Mouse (Mus musculus) midbrain, embryonic 15.5 days (tissue): ENCODE measurements around the gene Ggact. TPM values are rescaled to one million over a fixed set of nuclear protein-coding genes. Genes with fewer than 3 reads are reported as not detected.

ENCODE experiments used
- ATAC-seq: fragments of 200-750 bp; cut with Nextera tagmentation; replicated peaks from 2 replicates; pipeline ENCODE4 v1.8.0; 2017; ENCODE audit warnings: moderate TSS enrichment
- H3K27ac ChIP-seq: fragments of 300-500 bp; sonication (generic); 2 replicates; pipeline ENCODE4 v1.5.1; 2015; ENCODE audit warnings: mild to moderate bottlenecking, inconsistent platforms
- H3K27me3 ChIP-seq: fragments of 300-500 bp; sonication (generic); replicated peaks from 2 replicates; pipeline ENCODE4 v1.6.1; 2015; ENCODE audit warnings: inconsistent platforms
- H3K36me3 ChIP-seq: fragments of 300-500 bp; sonication (generic); replicated peaks from 2 replicates; pipeline ENCODE4 v1.6.1; 2015; ENCODE audit warnings: inconsistent platforms
- H3K4me1 ChIP-seq: fragments of 300-500 bp; sonication (generic); 2 replicates; pipeline ENCODE4 v1.6.1; 2015; ENCODE audit warnings: inconsistent platforms
- H3K4me2 ChIP-seq: fragments of 300-500 bp; sonication (generic); 2 replicates; pipeline ENCODE4 v1.6.1; 2015; ENCODE audit warnings: inconsistent platforms, mild to moderate bottlenecking, moderate library complexity
- H3K4me3 ChIP-seq: fragments of 300-500 bp; sonication (generic); 2 replicates; pipeline ENCODE4 v1.5.1; 2015; ENCODE audit warnings: mild to moderate bottlenecking, inconsistent platforms
- H3K9ac ChIP-seq: fragments of 300-500 bp; sonication (generic); 2 replicates; pipeline ENCODE4 v1.6.1; 2015; ENCODE audit warnings: mild to moderate bottlenecking, inconsistent platforms
- H3K9me3 ChIP-seq: fragments of 300-500 bp; sonication (generic); 2 replicates; pipeline ENCODE4 v1.6.1; 2016; ENCODE audit warnings: inconsistent platforms
- WGBS: fragments of 180-500 bp; shearing (Covaris S2); methylation state at CpG from one replicate; pipeline ENCODE4 v1.1.7; 2015; ENCODE audit warnings: mixed read lengths; 5-methylcytosine and 5-hydroxymethylcytosine counted together
- polyA plus RNA-seq: library from polyadenylated mRNA; unstranded; fragments of >200 nt; fragmentation: Nextera tagmentation; extraction: Ambion mirVana; gene quantifications from 2 replicates; pipeline ENCODE4 v1.2.1, GENCODE M21; 2015

Ggact gene
- polyA plus RNA-seq, 1 experiment from 2014 or later = 10.3 TPM

DNA sequence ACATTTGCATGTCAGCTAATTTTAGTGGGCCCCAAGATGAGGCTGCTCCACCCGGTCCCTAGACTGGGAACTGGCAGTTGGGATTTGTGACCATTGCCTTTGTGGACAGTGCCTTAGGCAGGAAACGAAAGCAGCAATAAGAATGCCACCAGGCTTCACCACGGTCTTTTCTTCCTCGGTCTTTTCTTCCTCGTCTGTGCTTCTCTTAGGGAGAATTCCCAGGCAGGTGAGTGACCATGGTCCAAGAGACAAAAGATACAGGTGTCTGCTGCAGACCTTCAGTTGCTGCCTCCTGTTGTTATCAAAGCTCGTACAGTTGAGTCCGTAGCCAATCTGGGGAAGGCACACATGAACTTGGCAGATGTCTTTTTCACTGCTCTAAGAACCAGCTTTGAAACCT, 33.3 kb downstream of the Ggact start:
- peaks cover 33% of the 10 kb centered on the region for H3K4me1 ChIP-seq
- no peak for ATAC-seq
- H3K27ac ChIP-seq = no peak overlapping the region
- no peaks in the 10 kb centered on the region for H3K36me3 ChIP-seq
- no peak overlapping the region for H3K9ac ChIP-seq
- H3K27me3 ChIP-seq = 0 out of 2 replicates have a peak, but pooled peaks cover 2% of the 10 kb centered on the region
- H3K4me2 ChIP-seq = no peak overlapping the region
- H3K4me3 ChIP-seq = no peak overlapping the region
- H3K9me3 ChIP-seq = no peaks in the 10 kb centered on the region
- WGBS = 74% methylated on average over 7 of the region's 7 CpGs

- H3K36me3 ChIP-seq = no peaks in the 10 kb centered on the region
- peaks cover 23% of the 10 kb centered on the region for H3K4me1 ChIP-seq
- H3K27me3 ChIP-seq = peaks cover 6% of the 10 kb centered on the region; the same call in 1 of the 2 replicates
- H3K4me3 ChIP-seq = no peak overlapping the region
- no peak overlapping the region for H3K4me2 ChIP-seq
- no peak overlapping the region for H3K27ac ChIP-seq
- ATAC-seq = no peak
- H3K9me3 ChIP-seq = no peaks in the 10 kb centered on the region
- 91% methylated on average over 3 of the region's 3 CpGs for WGBS
- no peak overlapping the region for H3K9ac ChIP-seq
Observed at GRCm38 (mm10) chr14:122877787-122878186, 35.8 kb downstream of the Ggact start.

GRCm38 (mm10) chr14:122876723-122877122, 36.8 kb downstream of the Ggact start:
- Histone ChIP-seq H3K4me2 (no peak overlapping the region), H3K9ac (no peak overlapping the region), H3K36me3 (no peaks in the 10 kb centered on the region), H3K4me3 (no peak overlapping the region), H3K4me1 (peaks cover 20% of the 10 kb centered on the region), H3K27ac (no peak overlapping the region), H3K27me3 (peaks cover 6% of the 10 kb centered on the region; the same call in 1 of the 2 replicates), H3K9me3 (no peaks in the 10 kb centered on the region)
- 67% methylated on average over 7 of the region's 7 CpGs for WGBS
- ATAC-seq = peak; percentile 29; the same call in 1 of the 2 replicates

DNA sequence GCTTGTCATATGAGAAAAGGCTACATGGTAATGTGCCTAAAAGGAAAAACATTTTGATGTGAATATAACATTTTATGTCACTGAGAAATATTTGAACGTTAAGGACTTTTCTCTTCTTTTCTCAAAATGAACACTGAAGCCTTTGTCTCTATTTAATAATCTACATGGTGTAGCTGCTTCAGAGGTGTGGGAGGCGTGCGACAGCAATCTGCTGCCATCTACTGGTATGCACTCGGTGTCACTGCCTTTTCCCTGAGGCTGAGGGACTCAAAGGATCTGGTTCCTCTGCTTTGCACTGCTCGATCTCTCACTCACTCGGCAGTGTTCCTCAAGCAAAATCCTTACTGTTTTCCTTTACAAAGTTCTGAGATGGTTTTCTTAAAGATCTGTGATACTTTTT, 37.4 kb downstream of the Ggact start:
- peaks cover 6% of the 10 kb centered on the region; the same call in 1 of the 2 replicates for H3K27me3 ChIP-seq
- no peak overlapping the region for H3K4me2 ChIP-seq
- ATAC-seq = peak; percentile 96
- H3K9ac ChIP-seq = no peak overlapping the region
- no peak overlapping the region for H3K4me3 ChIP-seq
- peak overlapping the region; percentile 37 for H3K27ac ChIP-seq
- H3K4me1 ChIP-seq = peaks cover 19% of the 10 kb centered on the region
- no peaks in the 10 kb centered on the region for H3K36me3 ChIP-seq
- 2% methylated on average over 6 of the region's 6 CpGs for WGBS
- H3K9me3 ChIP-seq = no peaks in the 10 kb centered on the region

DNA sequence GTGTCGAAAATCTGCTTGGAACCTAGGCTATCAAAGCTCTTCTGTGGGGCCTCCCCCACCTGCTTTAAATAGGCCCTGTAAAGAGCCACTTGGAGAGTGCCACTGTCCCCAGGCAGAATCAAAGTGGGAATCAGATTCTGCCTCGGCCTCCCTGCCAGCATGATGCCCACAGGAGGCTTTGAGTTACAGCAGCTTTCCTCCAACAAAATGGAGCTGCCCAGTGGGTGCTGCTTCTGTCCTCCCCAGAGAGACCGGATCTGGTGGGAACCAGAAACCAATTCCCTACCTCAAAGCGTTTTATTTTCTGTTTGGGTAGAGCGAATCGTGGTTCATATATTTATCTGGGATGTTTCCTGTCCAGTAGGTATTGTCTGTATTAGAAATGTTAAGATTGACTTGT, 37.9 kb downstream of the Ggact start:
- Histone ChIP-seq H3K27ac (peak overlapping the region; percentile 37), H3K36me3 (no peaks in the 10 kb centered on the region), H3K4me2 (no peak overlapping the region), H3K9me3 (no peaks in the 10 kb centered on the region), H3K4me1 (peaks cover 19% of the 10 kb centered on the region), H3K4me3 (no peak overlapping the region), H3K9ac (no peak overlapping the region), H3K27me3 (peaks cover 6% of the 10 kb centered on the region; the same call in 1 of the 2 replicates)
- 41% methylated on average over 6 of the region's 6 CpGs for WGBS
- peak; percentile 49 for ATAC-seq

DNA sequence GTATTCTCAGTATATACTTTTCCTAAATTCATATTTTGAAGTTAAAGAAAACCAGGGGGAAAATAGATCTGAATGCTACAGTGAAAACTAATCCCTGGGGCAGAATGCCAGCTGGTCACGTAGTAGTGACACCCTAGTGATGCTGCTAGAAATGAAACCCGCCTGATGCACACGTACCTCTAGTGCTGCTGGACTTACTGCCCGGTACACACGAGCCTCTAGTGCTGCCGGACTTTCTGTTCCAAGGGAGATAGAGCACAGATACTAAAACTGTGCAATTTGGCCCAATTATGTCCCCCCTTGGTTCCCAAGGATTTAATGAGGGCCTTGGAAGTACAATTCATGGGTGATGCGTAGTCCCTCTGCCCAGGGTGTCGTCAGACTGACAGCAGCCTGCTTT, 38.5 kb downstream of the Ggact start:
- Histone ChIP-seq H3K36me3 (no peaks in the 10 kb centered on the region), H3K4me1 (peaks cover 19% of the 10 kb centered on the region), H3K9ac (no peak overlapping the region), H3K27ac (peak overlapping the region; percentile 37; the same call in 1 of the 2 replicates), H3K27me3 (peaks cover 6% of the 10 kb centered on the region; the same call in 1 of the 2 replicates), H3K4me2 (no peak overlapping the region), H3K4me3 (no peak overlapping the region), H3K9me3 (no peaks in the 10 kb centered on the region)
- 50% methylated on average over 8 of the region's 8 CpGs for WGBS
- ATAC-seq = no peak

DNA sequence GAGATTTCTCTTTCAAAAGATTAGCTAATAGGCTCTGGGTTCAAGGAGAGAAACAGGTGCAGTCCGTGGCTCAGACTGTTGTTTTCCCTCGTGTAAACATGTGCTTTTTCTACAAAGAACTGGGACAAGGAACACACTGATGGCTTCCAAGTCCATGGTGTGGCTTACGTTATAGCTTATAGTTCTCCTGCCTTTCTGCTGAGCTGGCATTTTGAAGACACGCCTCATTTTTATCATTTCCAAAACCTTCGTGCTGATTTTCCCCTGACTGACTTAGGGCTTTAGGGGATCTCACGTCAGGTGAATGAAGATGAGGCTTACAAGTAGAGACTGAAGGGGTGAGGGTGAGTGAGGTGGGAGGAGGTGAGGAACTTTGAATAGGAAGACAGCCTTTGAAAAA, 40.9 kb downstream of the Ggact start:
- no peak for ATAC-seq
- peaks cover 6% of the 10 kb centered on the region; the same call in 1 of the 2 replicates for H3K27me3 ChIP-seq
- H3K4me2 ChIP-seq = no peak overlapping the region
- H3K4me1 ChIP-seq = peaks cover 19% of the 10 kb centered on the region
- WGBS = 80% methylated on average over 6 of the region's 6 CpGs
- no peaks in the 10 kb centered on the region for H3K9me3 ChIP-seq
- H3K4me3 ChIP-seq = no peak overlapping the region
- H3K9ac ChIP-seq = no peak overlapping the region
- no peaks in the 10 kb centered on the region for H3K36me3 ChIP-seq
- no peak overlapping the region for H3K27ac ChIP-seq

DNA sequence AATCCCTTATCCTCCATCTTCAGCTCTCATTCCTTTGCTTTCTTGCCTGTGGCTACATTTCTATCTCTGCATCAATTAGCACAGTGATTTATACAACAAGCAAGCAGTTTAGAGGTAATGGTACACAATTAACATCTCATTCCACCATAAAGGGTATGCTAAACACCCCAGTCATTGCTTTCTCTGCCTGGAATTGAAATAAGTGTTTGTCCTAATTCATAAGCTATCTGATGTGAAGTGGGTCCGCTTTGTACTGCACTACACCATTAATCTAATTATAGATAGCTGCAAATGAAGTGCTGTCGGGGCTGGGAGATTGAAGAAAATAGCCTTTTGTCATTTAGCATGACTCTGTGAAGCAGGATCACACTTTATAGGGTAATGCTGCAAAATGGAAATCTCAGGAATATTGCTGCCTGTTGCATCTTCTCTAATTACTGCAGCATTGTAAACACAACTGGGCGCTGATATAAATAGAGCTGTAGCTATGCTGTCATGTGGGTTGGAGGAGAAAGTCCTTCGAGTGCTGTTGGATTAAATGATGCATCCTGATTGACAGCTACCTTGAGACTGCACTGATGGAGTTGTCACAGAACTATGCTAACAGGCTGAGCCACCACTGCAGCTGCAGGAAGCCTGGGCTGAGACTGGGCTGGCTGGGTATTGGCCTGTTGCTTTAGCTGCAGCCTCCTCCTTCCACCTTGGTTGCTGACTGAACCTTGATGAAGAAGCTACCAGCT, 41.5 kb downstream of the Ggact start:
- Histone ChIP-seq H3K9me3 (no peaks in the 10 kb centered on the region), H3K4me3 (no peak overlapping the region), H3K9ac (no peak overlapping the region), H3K27me3 (peaks cover 6% of the 10 kb centered on the region; the same call in 1 of the 2 replicates), H3K27ac (no peak overlapping the region), H3K36me3 (no peaks in the 10 kb centered on the region), H3K4me1 (peaks cover 19% of the 10 kb centered on the region), H3K4me2 (no peak overlapping the region)
- 0 out of 2 replicates have a peak, but pooled peaks have one; percentile 5 for ATAC-seq
- 26% methylated on average over 4 of the region's 4 CpGs for WGBS

DNA sequence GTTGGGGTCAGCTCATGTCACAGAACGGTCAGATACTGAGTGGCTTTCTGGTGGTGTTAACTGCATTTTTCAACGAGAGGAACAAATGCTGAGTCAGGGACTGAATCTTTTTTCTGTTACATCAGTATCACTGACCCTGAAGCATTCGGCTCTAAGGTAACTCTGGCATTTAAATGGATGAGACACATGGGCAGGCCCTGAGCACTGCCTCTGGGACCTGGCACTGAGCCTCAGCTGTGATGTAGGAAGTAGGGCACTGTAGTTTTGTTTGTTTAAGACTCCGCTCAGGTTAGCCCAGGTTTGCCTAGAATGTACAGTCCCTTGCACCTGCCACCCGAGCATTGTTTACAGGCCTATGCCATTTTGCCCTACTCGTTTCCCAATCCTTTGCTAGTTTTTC, 43.7 kb downstream of the Ggact start:
- no peak overlapping the region for H3K4me2 ChIP-seq
- H3K4me1 ChIP-seq = peaks cover 8% of the 10 kb centered on the region; the same call in 1 of the 2 replicates
- no peaks in the 10 kb centered on the region for H3K36me3 ChIP-seq
- no peak overlapping the region for H3K27ac ChIP-seq
- no peak overlapping the region for H3K9ac ChIP-seq
- no peak for ATAC-seq
- WGBS = 80% methylated on average over 6 of the region's 6 CpGs
- no peak overlapping the region for H3K4me3 ChIP-seq
- peaks cover 3% of the 10 kb centered on the region; the same call in 1 of the 2 replicates for H3K27me3 ChIP-seq
- H3K9me3 ChIP-seq = no peaks in the 10 kb centered on the region

- H3K27me3 ChIP-seq = no peaks in the 10 kb centered on the region
- H3K36me3 ChIP-seq = no peaks in the 10 kb centered on the region
- no peak overlapping the region for H3K4me2 ChIP-seq
- no peak for ATAC-seq
- H3K4me3 ChIP-seq = no peak overlapping the region
- 78% methylated on average over 4 of the region's 4 CpGs for WGBS
- no peak overlapping the region for H3K27ac ChIP-seq
- H3K4me1 ChIP-seq = peaks cover 8% of the 10 kb centered on the region; the same call in 1 of the 2 replicates
- H3K9me3 ChIP-seq = no peaks in the 10 kb centered on the region
- H3K9ac ChIP-seq = no peak overlapping the region
Observed at GRCm38 (mm10) chr14:122867531-122868285, 45.8 kb downstream of the Ggact start.

- no peak overlapping the region for H3K4me2 ChIP-seq
- no peaks in the 10 kb centered on the region for H3K36me3 ChIP-seq
- WGBS = 87% methylated on average over 4 of the region's 4 CpGs
- no peaks in the 10 kb centered on the region for H3K9me3 ChIP-seq
- no peak for ATAC-seq
- no peak overlapping the region for H3K4me3 ChIP-seq
- H3K27me3 ChIP-seq = no peaks in the 10 kb centered on the region
- H3K4me1 ChIP-seq = no peaks in the 10 kb centered on the region
- no peak overlapping the region for H3K9ac ChIP-seq
- no peak overlapping the region for H3K27ac ChIP-seq
Observed at GRCm38 (mm10) chr14:122865462-122866129, 48.0 kb downstream of the Ggact start.

- Histone ChIP-seq H3K27me3 (no peaks in the 10 kb centered on the region), H3K4me1 (no peaks in the 10 kb centered on the region), H3K27ac (no peak overlapping the region), H3K9me3 (no peaks in the 10 kb centered on the region), H3K36me3 (no peaks in the 10 kb centered on the region), H3K9ac (no peak overlapping the region), H3K4me2 (no peak overlapping the region), H3K4me3 (no peak overlapping the region)
- WGBS = 34% methylated on average over 4 of the region's 4 CpGs
- no peak for ATAC-seq
Observed at GRCm38 (mm10) chr14:122862623-122863022, 50.9 kb downstream of the Ggact start.
